Mouse (Mus musculus) mature B cell (primary cell): ENCODE results near the gene Ier2.

Experiments
- in situ Hi-C: fragments of 300-500 bp; cut with MboI; formaldehyde crosslinking; loops from 2 replicates; pipeline ENCODE4 v1.14.3; 2019

Gene Ier2

DNA sequence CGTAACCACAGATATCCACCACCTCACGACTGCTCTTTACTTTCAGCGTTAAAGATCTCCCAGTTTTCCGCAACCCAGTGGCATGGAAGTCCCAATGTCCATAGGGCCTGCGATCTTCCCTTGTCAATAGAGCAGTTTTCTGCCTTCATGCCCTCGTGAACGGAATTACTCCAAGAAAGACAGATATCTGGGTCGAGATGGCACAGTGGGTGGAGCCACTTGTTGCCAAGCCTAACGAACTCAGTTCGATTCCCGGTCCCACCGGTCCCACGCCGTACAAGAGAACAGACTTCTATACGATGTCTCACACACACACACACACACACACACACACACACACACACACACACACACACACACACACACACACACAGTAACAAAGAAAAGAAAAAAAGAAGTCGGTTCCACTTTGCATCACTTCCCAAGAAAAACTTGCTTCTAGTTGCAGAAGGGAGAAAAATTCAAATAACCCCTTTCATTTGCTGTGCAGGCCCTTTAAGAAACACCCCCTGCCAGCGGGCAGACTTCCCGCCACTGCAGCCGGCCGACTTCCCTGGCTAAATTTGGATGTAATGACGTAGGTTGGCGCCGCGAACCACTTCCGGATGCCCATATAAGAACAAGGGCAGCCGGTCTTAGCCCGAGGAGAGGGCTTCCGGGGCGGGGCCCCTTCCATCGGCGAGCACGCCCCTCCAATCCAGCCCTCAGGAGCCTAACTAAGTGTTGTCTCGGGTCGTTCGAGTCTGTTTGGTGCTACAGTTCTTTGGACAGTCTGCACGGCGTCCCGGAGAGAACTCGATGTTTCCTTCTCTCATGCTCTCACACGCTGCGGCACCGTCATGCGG is 1.1 kb upstream of the Ier2 start:
- in situ Hi-C loops: no loop called here

DNA sequence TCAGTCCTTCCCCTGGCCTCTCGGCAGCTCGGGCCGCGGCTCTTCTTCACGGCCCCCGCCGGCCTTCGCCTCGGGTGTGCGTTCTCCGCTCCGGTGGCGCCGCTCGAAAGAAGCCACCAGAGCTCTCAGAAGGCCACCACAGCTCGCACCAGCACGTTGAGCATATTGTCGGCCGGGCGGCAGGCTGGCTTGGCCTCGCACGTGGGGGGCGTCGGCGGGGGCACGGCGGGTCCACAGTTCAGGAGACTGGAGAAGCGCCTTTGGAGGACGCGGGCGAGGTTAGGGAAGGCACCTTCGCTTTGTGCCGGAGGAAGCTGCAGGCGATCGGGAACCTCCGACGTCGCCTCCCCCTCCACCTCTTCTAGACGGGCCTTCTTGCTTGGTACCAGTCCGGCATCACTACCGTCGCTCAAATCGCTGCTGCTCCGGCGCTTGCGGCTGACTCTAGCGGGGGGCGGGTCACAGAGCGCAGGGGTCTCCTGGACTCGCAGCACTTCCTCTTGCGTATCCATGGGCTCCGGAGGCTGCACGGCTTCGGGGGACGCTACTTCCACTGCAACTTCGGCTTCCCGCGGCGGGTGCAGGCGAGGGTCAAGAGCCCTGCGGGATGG is 586 bp downstream of the Ier2 start:
- in situ Hi-C loops: no loop called here

DNA sequence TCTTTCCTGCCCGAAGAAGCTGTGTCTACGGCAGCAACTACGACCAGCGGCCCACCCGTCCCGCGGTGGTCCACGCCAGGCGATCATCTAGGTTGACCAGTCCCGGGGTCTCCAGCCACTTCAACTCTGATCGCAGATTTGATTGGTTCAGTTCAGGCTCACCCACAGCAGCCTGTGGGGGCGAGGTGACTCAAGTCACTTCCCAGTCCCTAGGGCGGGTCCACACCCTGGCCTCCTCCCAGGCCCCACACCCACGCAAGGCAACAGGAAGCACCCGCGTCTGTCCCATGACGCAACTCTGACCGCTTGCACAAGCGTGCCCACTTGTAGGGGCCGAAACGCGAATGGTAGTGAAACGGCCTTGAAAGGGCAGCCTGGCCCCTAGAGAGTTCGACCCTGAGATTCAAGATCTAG is 1.2 kb downstream of the Ier2 start:
- in situ Hi-C loops: no loop called here

DNA sequence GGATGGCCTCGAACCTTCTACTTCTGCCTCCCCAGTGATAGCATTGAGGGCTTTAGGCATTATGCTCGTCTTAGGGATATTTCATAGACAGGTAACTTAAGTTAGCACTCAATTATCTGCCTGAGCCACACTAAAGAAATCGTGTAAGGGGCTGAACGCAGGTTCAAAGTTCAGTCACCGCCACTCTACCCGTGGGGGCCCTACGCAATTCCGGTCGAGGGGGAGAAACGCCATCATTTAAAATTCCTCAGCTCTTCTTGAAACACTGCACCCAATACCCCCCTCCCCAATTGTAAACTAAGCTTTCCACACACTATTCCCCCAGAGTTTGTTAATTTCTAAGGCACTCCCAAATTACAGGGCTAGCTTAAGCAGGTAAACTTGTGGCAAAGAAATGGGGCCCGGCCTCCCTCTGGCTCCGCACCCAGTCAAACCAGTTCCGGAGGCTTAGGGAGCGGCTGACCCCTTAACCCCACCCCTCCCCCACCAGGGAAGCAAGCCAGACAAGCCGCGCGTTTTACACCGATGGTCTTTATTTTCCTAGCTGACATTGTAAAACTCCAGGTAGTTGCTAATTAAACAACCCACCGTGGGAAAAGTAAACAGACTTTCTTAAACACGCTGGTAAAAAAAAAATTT is 1.7 kb downstream of the Ier2 start:
- in situ Hi-C loops: no loop called here

DNA sequence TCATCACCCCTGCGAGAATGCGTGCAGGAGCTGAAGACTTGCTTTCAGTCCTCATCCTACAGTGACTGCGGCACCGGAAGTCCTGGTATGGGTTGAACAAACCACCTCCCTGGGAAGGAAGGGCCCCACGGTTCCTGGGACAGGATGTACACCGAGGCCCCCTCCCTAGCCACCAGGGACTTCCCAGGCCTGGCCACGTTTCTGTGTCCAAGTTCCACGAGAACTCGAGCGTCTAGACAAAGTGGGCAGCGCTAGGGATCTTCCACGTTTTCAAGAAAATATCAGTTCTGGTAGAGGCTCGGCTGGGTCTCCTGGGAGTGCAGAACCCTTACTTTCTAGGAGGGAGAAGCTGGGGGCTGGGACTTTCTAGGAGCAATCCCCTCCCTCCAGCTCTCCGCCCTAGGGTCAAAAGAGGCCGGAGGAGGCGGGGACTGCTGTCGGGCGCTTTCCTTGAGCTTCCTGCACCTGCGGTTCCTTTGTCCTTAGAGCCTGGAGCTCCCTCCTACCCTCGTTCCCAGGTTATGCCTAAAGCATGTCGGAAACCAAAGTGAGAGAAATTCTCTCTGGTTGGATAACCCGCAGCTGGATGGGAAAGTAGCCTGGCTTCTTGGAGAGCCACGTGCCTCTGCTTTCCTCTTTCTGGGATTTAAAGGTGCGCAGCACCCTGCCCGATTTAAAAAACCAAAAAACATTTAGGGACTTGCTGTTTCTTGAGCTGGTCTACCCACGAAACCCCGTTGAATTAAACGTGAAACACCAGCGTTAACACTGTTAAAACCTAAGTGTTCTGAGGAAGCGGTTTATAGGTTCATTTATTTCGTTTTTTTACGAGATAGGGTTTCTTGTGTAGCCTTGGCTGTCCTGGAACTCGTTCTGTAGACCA is 2.5 kb downstream of the Ier2 start:
- in situ Hi-C loops: no loop called here

DNA sequence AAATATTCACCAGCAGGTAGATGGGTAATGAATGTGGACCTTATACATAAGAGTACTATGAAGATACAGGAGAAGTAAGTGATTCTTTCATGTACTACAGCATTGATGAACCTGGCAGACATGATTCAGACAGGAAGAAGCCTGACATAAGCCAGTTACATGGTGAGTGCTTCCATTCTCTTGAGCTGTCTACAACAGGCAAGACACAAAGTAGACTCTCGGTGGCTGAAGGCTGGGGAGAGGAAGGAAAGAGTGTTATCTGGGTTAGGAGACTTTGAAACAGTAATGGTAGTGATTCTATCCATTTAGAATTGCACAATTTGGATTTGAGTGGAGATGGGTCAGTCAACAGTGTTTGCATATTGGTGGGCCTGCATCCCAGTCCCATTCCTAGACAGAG is 3.7 kb downstream of the Ier2 start:
- in situ Hi-C loops: no loop called here

DNA sequence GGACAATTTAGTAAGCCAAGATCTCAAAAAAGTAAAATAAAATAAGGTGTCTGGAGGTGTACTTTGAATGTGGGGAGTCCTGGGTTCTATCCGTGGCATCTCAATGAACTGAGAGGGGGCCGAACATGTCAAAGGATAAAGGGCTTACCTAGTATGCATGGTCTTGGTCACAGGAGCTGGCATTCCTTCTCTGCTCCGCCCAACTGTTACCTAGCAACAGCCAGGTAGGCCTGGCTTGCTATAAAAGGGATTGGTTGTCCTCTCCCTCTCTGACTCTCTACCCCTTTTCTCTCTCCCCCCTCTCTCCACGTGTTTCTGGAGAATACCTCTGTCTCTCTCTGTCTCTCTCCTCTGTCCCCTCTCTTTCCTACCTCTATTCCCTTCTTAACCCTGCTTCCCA is 5.0 kb downstream of the Ier2 start:
- in situ Hi-C loops: no loop called here

DNA sequence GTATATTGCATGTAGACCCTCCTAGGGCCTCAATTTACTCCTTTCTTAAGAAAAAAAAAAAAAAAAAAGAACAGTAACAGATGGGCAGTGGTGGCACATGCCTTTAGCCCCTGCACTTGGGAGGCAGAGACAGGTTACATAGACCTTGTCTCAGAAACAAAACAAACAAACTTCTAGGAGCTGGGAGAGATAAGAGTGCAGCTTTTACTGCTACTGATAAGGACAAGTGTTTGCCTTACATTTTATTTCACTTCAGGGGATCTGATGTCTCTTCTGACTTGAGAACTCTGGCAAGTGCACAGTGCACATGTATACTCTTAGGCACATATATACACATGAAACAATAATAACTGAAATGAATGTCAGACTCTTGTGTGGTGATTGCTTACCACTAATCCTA is 5.4 kb downstream of the Ier2 start:
- in situ Hi-C loops: no loop called here

DNA sequence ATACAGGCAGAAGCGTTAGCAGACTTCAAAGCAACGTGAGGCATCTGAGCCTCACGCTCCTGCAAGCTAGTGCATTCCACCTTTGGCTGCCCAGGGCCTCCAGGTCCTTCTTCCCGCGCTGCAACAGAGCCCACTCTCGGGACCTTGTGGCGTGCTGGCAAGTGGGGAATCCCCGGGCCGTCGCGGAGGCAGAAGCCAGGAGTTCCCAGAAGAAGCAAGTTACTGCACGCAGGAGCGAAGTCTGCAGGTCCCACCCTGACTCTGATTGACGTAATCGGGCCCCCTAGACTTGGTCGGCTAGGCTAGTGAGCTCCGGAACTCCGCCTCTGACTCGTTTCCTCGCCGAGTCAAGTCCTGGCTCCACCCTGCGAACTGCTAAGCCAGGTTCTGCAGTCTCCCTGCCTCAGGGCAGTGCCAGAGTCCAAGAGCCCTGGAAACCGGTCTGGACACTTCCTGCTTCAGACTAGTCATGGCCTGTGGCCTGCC is 6.0 kb downstream of the Ier2 start:
- in situ Hi-C loops: no loop called here

DNA sequence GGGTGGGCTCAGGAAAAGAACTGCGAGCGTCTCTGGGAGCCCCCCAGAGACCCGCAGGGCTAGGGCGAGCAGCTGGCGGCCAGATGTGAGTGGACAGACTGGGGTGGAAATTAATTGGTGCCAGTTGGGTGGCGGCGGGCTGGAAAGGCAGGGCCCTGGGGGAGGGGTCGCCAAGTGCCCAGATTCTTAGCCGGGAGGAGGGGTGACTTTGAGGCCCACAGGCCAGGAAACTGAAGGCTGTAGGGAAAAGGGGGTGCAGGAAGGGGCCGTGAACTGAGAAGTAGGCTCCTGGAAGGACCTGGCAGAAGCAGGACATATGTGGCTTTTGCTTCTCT is 6.5 kb downstream of the Ier2 start:
- in situ Hi-C loops: no loop called here

DNA sequence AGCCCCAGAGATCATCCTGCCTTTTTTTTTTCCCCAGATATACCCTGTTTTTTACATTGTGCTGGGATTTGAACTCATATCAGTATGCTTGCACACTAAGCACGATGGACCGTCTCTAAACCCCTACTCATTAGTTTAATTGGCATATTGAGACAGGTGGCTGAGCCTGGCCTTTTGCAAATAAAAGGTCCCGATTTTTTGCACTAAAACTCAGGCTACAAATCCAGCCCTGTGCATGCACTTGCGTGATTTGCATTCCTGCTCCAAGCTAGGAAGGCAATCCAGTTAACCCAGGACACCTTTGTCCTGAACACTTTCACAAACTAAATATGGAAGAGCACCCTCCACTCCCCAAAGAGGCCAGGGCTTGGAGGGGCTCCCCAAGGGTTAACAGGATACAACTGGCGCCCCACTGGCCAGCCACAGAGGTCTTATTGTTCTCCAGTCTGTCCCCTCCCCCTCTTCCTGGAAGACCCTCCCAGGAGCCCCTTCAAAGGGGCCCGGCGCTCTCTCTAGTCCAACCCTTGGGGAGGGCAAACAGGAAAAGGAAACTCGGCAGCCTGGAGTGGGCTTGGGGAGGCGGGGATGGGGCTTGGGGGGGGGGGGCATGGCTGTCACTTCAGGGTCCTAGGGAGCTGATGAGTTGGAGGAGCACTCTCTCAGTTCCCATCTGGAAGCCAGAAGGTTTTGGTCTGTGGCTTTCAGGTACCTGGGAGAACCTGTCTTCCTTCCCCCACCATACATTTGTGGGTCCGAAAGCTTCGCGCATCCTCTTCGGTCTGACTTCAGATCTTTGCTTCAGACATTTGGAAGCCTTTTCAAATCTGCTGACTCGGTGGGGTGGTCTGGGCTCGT is 7.1 kb downstream of the Ier2 start:
- in situ Hi-C loops: no loop called here

DNA sequence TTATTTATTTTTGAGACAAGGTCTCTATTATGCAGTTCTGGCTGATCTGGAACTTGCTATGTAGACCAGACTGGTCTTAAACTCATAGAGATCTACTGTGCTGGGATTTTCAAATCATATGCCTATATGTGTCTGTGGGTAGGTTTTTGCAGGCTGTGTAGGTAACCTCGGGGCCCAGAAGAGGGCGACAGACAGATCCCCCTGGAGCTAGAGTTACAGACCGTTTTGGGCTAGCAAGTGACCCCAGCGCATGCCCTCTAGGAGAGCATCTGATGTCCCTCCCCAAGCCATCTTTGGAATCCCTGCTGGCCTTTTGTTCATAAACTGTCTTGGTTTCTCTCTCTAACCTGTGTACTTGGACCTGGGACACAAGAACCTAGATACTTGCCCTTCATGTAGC is 8.1 kb downstream of the Ier2 start:
- in situ Hi-C loops: no loop called here

DNA sequence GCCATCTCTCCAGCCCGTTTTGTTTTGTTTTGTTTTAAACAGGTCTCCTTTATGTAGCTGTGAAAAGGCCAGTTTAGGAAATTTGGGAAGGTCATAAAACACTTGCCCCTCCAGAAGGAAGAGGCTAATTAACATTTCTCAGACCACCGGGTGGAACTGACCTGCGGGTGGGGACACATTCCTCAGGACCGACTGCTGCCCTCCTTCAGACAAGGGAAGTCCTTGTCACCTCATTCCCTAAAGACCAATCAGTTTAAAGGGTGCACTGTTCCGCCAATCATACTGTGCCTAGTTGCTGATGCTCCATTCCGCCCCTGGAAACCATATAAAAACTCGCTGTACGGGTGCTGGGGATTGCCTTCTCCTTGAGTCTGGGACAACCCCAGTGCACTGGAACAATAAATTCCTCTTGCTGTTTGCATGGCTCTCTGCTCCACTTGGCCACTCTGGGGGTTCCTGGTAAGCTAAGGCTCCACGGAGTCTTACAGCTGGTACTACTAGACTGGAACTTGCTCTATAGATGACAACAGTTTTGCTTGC is 9.5 kb downstream of the Ier2 start:
- in situ Hi-C loops: no loop called here

DNA sequence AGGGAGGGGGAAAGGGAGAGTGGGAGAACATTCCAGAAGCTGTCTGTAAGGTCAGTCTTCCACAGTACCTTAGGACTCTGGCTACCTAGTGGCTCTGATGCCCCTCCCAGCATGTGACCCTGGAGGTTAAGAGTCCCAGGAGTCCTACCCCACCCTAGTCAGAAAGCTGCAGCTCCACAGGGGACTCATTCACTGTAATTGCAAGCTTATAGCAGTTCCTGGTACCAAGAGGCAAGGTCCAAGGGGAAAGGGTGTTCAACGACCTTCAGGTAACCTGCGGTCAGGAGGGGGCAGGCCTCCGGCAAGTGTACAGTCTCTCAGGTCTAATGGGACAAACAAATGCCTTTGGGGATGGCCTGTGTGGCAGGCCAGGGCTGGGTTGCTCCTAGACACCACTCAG is 12.4 kb downstream of the Ier2 start:
- in situ Hi-C loops: no loop called here

DNA sequence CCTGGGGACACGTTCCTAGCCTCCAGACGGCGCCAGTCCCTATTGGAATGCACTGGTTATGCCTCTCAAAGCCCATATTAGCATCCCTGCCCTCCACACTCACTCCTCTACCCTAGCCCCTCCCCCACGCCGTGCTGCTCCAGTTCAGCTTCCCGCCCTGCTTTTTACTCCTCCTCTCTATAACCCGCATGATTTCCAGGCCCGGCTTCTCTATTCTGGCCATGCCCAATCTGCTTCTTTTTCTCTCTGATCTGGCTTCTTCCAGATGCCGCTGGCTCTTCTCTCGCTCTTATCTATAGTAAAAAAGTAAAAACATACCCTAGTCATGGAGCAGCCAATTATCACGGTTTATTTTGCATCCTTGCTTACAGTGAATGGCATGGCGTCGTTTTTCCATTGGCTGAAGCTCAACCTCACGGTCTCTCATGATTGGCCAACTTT is 15.2 kb downstream of the Ier2 start:
- in situ Hi-C loops: no loop called here

DNA sequence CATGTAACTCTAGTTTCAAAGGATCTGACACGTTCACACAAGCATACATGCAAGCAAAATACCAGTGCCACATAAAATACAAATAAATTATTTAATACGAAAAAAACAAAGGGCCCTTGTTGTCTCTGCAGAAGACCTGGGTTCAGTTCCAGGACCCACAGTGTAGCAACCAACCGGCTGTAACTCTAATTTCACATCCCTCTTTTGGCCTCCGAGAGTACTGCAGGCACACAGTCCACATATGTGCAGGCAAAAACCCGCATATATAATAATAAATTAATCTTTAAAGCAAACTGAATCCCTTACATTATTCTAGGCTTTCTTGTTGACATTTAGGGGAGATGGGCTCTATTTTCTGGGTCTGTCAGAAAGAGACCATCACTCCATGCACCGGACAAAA is 15.9 kb downstream of the Ier2 start:
- in situ Hi-C loops: no loop called here

DNA sequence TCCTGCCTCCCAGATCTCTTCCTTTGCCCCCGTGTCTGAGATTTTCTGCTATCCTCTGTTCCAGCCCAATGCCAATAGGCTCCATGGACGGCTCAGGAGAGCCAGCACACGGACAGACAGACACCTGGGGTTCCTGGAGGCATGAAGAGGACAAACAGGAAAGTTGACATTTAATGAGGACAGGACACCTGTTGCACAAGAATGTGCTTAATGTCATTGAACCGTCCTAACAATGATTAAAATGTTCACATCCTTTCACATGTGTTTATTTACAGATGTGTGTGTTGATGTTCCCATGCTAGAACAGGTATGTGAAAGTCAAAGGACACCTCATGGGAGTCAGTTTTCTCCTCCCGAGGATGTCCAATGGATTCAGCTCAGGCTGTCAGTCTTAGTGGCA is 19.6 kb downstream of the Ier2 start:
- in situ Hi-C loops: no loop called here

DNA sequence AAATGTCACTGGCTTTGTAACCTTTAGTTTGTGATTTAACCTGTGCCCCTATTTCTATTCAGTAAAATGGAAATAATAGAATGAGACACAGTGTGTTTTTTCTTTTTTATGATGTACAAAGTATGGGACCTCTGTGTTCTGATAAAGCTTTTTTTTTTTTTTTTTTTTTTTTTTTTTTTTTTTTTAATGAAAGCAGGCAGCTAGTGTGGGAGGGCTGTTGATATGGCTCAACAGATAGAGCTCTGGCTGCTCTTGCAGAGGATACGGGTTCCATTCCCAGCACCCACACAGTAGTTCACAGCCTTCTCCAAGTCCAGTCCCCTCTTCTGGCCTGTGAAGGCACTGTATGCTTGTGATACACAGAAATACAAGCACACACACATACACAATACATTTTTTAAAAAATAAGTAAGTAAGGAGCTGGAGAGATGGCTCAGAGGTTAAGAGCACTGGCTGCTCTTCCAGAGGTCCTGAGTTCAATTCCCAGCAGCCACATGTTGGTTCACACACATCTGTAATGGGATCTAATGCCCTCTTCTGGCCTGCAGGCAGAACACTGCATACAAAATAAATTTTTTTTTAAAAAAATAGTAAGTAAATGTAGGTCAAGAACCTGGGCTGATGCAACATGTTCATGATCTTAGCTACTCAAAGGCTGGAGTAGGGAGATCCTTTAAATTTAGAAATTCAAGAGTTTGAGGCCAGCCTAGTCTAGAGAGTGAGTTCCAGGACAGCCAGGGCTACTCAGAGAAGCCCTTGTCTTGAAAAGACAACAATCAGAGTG is 20.9 kb downstream of the Ier2 start:
- in situ Hi-C loops: no loop called here

DNA sequence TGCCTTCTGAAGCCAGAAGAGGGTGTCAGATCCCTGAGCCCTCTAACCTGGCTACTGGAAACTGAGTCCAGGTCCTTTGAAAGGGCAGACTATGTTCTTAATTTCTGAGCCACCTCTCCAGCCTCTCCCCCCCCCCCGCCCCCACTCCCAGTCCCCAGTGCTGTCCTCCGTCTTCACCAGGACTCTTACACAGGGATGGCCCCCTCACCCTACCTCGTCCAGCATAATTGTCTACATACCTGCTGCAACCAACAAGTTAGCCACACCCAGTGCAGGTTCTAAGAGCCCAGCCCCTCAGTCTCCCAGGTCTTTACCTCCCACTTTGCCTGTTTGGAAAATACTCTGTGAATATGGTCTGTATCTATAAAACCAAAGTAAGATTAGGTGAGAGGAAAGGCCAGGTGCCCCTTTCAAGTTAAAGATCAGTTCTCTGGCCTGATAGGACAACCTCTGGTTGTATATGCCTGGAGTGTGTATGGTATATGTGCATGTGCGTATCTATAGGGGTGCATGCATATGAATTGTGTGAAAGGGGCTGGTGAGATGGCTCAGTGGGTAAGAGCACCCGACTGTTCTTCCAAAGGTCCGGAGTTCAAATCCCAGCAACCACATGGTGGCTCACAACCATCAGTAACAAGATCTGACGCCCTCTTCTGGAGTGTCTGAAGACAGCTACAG is 21.9 kb downstream of the Ier2 start:
- in situ Hi-C loops: no loop called here
